Mouse (Mus musculus) stomach, postnatal 0 days (tissue): ENCODE results near the gene P4hb. TPM values are rescaled to one million over a fixed set of nuclear protein-coding genes. Genes with fewer than 3 reads are reported as not detected.
A peak's percentile ranks its signal among the peaks of the same experiment; 100 is the strongest.

ENCODE experiments used
- ATAC-seq: fragments of 200-750 bp; cut with Nextera tagmentation; 2 replicates; pipeline ENCODE4 v1.8.0; 2017; ENCODE audit not compliant: low FRiP score, low TSS enrichment
- DNase-seq: peaks from one replicate; pipeline ENCODE4 v3.0.0-alpha.2; 2016; ENCODE audit warnings: low spot score
- H3K27ac ChIP-seq: fragments of 300-500 bp; sonication (generic); replicated peaks from 2 replicates; pipeline ENCODE4 v1.5.1; 2014; ENCODE audit warnings: mild to moderate bottlenecking, control low read depth
- H3K27me3 ChIP-seq: fragments of 300-500 bp; sonication (generic); 2 replicates; pipeline ENCODE4 v1.6.1; 2014; ENCODE audit warnings: low read length; ENCODE audit not compliant: control insufficient read depth, insufficient read depth
- H3K36me3 ChIP-seq: fragments of 300-500 bp; sonication (generic); 2 replicates; pipeline ENCODE4 v1.6.1; 2014; ENCODE audit warnings: low read length, mixed read lengths; ENCODE audit not compliant: control insufficient read depth, insufficient read depth
- H3K4me1 ChIP-seq: fragments of 300-500 bp; sonication (generic); replicated peaks from 2 replicates; pipeline ENCODE4 v1.6.1; 2014; ENCODE audit warnings: antibody characterized with exemption; ENCODE audit not compliant: control insufficient read depth, insufficient read depth
- H3K4me2 ChIP-seq: fragments of 300-500 bp; sonication (generic); replicated peaks from 2 replicates; pipeline ENCODE4 v1.6.1; 2014; ENCODE audit warnings: low read depth, mild to moderate bottlenecking, control low read depth, moderate library complexity
- H3K4me3 ChIP-seq: fragments of 300-500 bp; sonication (generic); 2 replicates; pipeline ENCODE4 v1.5.1; 2014; ENCODE audit warnings: low read depth, low read length, control low read depth
- H3K9ac ChIP-seq: fragments of 300-500 bp; sonication (generic); 2 replicates; pipeline ENCODE4 v1.6.1; 2014; ENCODE audit warnings: mild to moderate bottlenecking, low read length, control low read depth, mixed read lengths
- H3K9me3 ChIP-seq: fragments of 300-500 bp; sonication (generic); 2 replicates; pipeline ENCODE4 v1.6.1; 2016; ENCODE audit warnings: low read length; ENCODE audit not compliant: control insufficient read depth
- CTCF ChIP-seq: IDR thresholded peaks from 2 replicates; pipeline ENCODE4 v1.5.1; 2016; ENCODE audit warnings: antibody characterized with exemption, low read depth, mild to moderate bottlenecking, moderate library complexity
- EP300 ChIP-seq: optimal IDR thresholded peaks from 2 replicates; pipeline ENCODE3; 2016; ENCODE audit warnings: antibody characterized with exemption
- WGBS: fragments of 180-500 bp; shearing (Covaris S2); extraction: QIAGEN DNeasy Blood & Tissue Kit; methylation state at CpG from one replicate; pipeline ENCODE4 v1.1.7; 2014; 5-methylcytosine and 5-hydroxymethylcytosine counted together
- polyA plus RNA-seq: library from polyadenylated mRNA; unstranded; fragments of >200 nt; fragmentation: Nextera tagmentation; extraction: Ambion mirVana; gene quantifications from 2 replicates; pipeline ENCODE4 v1.2.1, GENCODE M21; 2015

Gene P4hb
- polyA plus RNA-seq, 1 experiment from 2014 or later, result 892 TPM

GRCm38 (mm10) chr11:120610477-120611046, 37.5 kb upstream of the P4hb start:
- H3K4me2 ChIP-seq, result no peak overlapping the region
- WGBS, result 81% methylated on average over 9 of the region's 9 CpGs
- TF ChIP-seq EP300, result no peak
- TF ChIP-seq CTCF, result no peak
- H3K9me3 ChIP-seq, result no peaks in the 10 kb centered on the region
- H3K9ac ChIP-seq, result no peak overlapping the region
- no peak for ATAC-seq
- peaks cover 3% of the 10 kb centered on the region; the same call in 1 of the 2 replicates for H3K4me1 ChIP-seq
- no peak overlapping the region for H3K4me3 ChIP-seq
- no peak for DNase-seq
- peaks cover 12% of the 10 kb centered on the region for H3K36me3 ChIP-seq
- no peak overlapping the region for H3K27ac ChIP-seq
- H3K27me3 ChIP-seq, result no peaks in the 10 kb centered on the region

- Histone ChIP-seq H3K36me3 (peaks cover 12% of the 10 kb centered on the region), H3K4me3 (no peak overlapping the region), H3K4me2 (peak overlapping the region; percentile 63), H3K9ac (peak overlapping the region; percentile 55; the same call in 1 of the 2 replicates), H3K9me3 (no peaks in the 10 kb centered on the region), H3K27me3 (no peaks in the 10 kb centered on the region), H3K4me1 (peaks cover 3% of the 10 kb centered on the region; the same call in 1 of the 2 replicates), H3K27ac (no peak overlapping the region)
- DNase-seq (peak; percentile 66), ATAC-seq (peak; percentile 48; the same call in 1 of the 2 replicates)
- 31% methylated on average over 7 of the region's 8 CpGs for WGBS
- TF ChIP-seq EP300, result no peak
Observed at GRCm38 (mm10) chr11:120609250-120609649, 36.2 kb upstream of the P4hb start.

- no peaks in the 10 kb centered on the region for H3K27me3 ChIP-seq
- peak; percentile 61 for DNase-seq
- peak within 1 kb of the TSS; percentile 27; the same call in 1 of the 2 replicates for H3K4me3 ChIP-seq
- H3K9me3 ChIP-seq, result no peaks in the 10 kb centered on the region
- peak within 1 kb of the TSS; percentile 55 for H3K9ac ChIP-seq
- H3K4me1 ChIP-seq, result peaks cover 3% of the 10 kb centered on the region; the same call in 1 of the 2 replicates
- peak; percentile 18 for ATAC-seq
- peak within 1 kb of the TSS; percentile 63 for H3K4me2 ChIP-seq
- 5% methylated on average over 44 of the region's 45 CpGs for WGBS
- TF ChIP-seq CTCF, result no peak
- no peak for TF ChIP-seq EP300
- no peak within 1 kb of the TSS for H3K27ac ChIP-seq
- H3K36me3 ChIP-seq, result peaks cover 12% of the 10 kb centered on the region
Observed at GRCm38 (mm10) chr11:120608241-120609034, 35.4 kb upstream of the P4hb start, which contains the start of gene Npb. Gene Npb, plus strand, starts transcription at chr11:120608477.

GRCm38 (mm10) chr11:120606764-120607163, 33.7 kb upstream of the P4hb start:
- H3K4me3 ChIP-seq, result no peak overlapping the region
- H3K27me3 ChIP-seq, result no peaks in the 10 kb centered on the region
- no peaks in the 10 kb centered on the region for H3K9me3 ChIP-seq
- H3K4me2 ChIP-seq, result no peak overlapping the region
- peaks cover 14% of the 10 kb centered on the region for H3K36me3 ChIP-seq
- TF ChIP-seq EP300 (no peak), CTCF (no peak)
- H3K9ac ChIP-seq, result peak overlapping the region; percentile 35; the same call in 1 of the 2 replicates
- DNase-seq (no peak), ATAC-seq (no peak)
- no peak overlapping the region; the same call in 1 of the 2 replicates for H3K27ac ChIP-seq
- peaks cover 3% of the 10 kb centered on the region; the same call in 1 of the 2 replicates for H3K4me1 ChIP-seq
- 74% methylated on average over 4 of the region's 4 CpGs for WGBS

- H3K4me1 ChIP-seq, result peaks cover 3% of the 10 kb centered on the region; the same call in 1 of the 2 replicates
- H3K9me3 ChIP-seq, result no peaks in the 10 kb centered on the region
- 85% methylated on average over 7 of the region's 7 CpGs for WGBS
- H3K4me2 ChIP-seq, result no peak overlapping the region
- H3K9ac ChIP-seq, result no peak overlapping the region
- peaks cover 8% of the 10 kb centered on the region for H3K36me3 ChIP-seq
- ATAC-seq (no peak), DNase-seq (no peak)
- H3K27ac ChIP-seq, result no peak overlapping the region
- no peak overlapping the region for H3K4me3 ChIP-seq
- TF ChIP-seq CTCF, result no peak
- TF ChIP-seq EP300, result no peak
- no peaks in the 10 kb centered on the region for H3K27me3 ChIP-seq
Observed at GRCm38 (mm10) chr11:120605667-120606066, 32.6 kb upstream of the P4hb start.
